Mouse (Mus musculus): ENCODE data around the gene Plekhh3. TPM values are rescaled to one million over a fixed set of nuclear protein-coding genes. Genes with fewer than 3 reads are reported as not detected.

Gene Plekhh3
- polyA plus RNA-seq, 1 experiment from 2014 or later, result 1.1 TPM

GRCm38 (mm10) chr11:101185441-101185840 is 14.3 kb upstream of the Plekhh3 start:
- H3K9me3 ChIP-seq (replicated peaks), result no peaks in the 10 kb centered on the region
- WGBS (ENCODE audit: insufficient replicate concordance), result 74% methylated on average over 4 of the region's 4 CpGs
- H3K4me3 ChIP-seq (replicated peaks), result no peak overlapping the region
- H3K4me2 ChIP-seq, result no peak overlapping the region
- no peak for ATAC-seq (ENCODE audit: low read depth)
- H3K27me3 ChIP-seq, result peaks cover 39% of the 10 kb centered on the region
- no peak overlapping the region for H3K9ac ChIP-seq
- no peak for DNase-seq
- H3K4me1 ChIP-seq (replicated peaks), result peaks cover 26% of the 10 kb centered on the region
- no peaks in the 10 kb centered on the region for H3K36me3 ChIP-seq
- H3K27ac ChIP-seq, result no peak overlapping the region

- WGBS (ENCODE audit: insufficient replicate concordance), result 82% methylated on average over 12 of the region's 12 CpGs
- ATAC-seq (ENCODE audit: low read depth), result no peak
- H3K4me3 ChIP-seq (replicated peaks), result no peak overlapping the region
Observed at GRCm38 (mm10) chr11:101184984-101185383, 13.8 kb upstream of the Plekhh3 start.

GRCm38 (mm10) chr11:101182771-101183517 is 11.8 kb upstream of the Plekhh3 start:
- DNase-seq, result no peak
- Histone ChIP-seq H3K4me2 (no peak overlapping the region), H3K9ac (no peak overlapping the region), H3K4me3 (replicated peaks) (no peak overlapping the region), H3K4me1 (replicated peaks) (peaks cover 4% of the 10 kb centered on the region; the same call in 1 of the 2 replicates), H3K27me3 (peaks cover 63% of the 10 kb centered on the region), H3K27ac (no peak overlapping the region), H3K36me3 (no peaks in the 10 kb centered on the region), H3K9me3 (replicated peaks) (no peaks in the 10 kb centered on the region)
- WGBS (ENCODE audit: insufficient replicate concordance), result 71% methylated on average over 14 of the region's 14 CpGs
- ATAC-seq (ENCODE audit: low read depth), result no peak

More at GRCm38 (mm10) chr11:101184984-101185383, 13.8 kb upstream of the Plekhh3 start:
- H3K27me3 ChIP-seq, result peaks cover 44% of the 10 kb centered on the region
- no peak for DNase-seq
- H3K36me3 ChIP-seq, result no peaks in the 10 kb centered on the region
- H3K9me3 ChIP-seq (replicated peaks), result no peaks in the 10 kb centered on the region
- no peak overlapping the region for H3K9ac ChIP-seq
- no peak overlapping the region for H3K27ac ChIP-seq
- peaks cover 22% of the 10 kb centered on the region for H3K4me1 ChIP-seq (replicated peaks)
- no peak overlapping the region for H3K4me2 ChIP-seq

GRCm38 (mm10) chr11:101181961-101182360 is 10.8 kb upstream of the Plekhh3 start:
- Histone ChIP-seq H3K4me1 (replicated peaks) (peaks cover 6% of the 10 kb centered on the region; the same call in 1 of the 2 replicates), H3K27me3 (peaks cover 73% of the 10 kb centered on the region), H3K27ac (no peak overlapping the region), H3K9me3 (replicated peaks) (no peaks in the 10 kb centered on the region), H3K4me2 (no peak overlapping the region), H3K4me3 (replicated peaks) (no peak overlapping the region), H3K9ac (no peak overlapping the region), H3K36me3 (no peaks in the 10 kb centered on the region)
- DNase-seq (no peak), ATAC-seq (ENCODE audit: low read depth) (no peak)
- 82% methylated on average over 11 of the region's 11 CpGs for WGBS (ENCODE audit: insufficient replicate concordance)

- ATAC-seq (ENCODE audit: low read depth) (no peak), DNase-seq (no peak)
- Histone ChIP-seq H3K9me3 (replicated peaks) (no peaks in the 10 kb centered on the region), H3K4me1 (replicated peaks) (peaks cover 4% of the 10 kb centered on the region; the same call in 1 of the 2 replicates), H3K4me3 (replicated peaks) (no peak overlapping the region), H3K27me3 (peaks cover 82% of the 10 kb centered on the region), H3K4me2 (no peak overlapping the region), H3K27ac (no peak overlapping the region), H3K9ac (no peak overlapping the region), H3K36me3 (no peaks in the 10 kb centered on the region)
- WGBS (ENCODE audit: insufficient replicate concordance), result 29% methylated on average over 10 of the region's 10 CpGs
Observed at GRCm38 (mm10) chr11:101180846-101181740, 9.9 kb upstream of the Plekhh3 start.

- no peaks in the 10 kb centered on the region for H3K9me3 ChIP-seq (replicated peaks)
- DNase-seq (no peak), ATAC-seq (ENCODE audit: low read depth) (no peak)
- H3K36me3 ChIP-seq, result no peaks in the 10 kb centered on the region
- no peak overlapping the region for H3K27ac ChIP-seq
- H3K4me2 ChIP-seq, result no peak overlapping the region
- peaks cover 90% of the 10 kb centered on the region for H3K27me3 ChIP-seq
- WGBS (ENCODE audit: insufficient replicate concordance), result 70% methylated on average over 17 of the region's 17 CpGs
- H3K9ac ChIP-seq, result no peak overlapping the region
- no peak overlapping the region for H3K4me3 ChIP-seq (replicated peaks)
- peaks cover 6% of the 10 kb centered on the region for H3K4me1 ChIP-seq (replicated peaks)
Observed at GRCm38 (mm10) chr11:101180261-101180660, 9.1 kb upstream of the Plekhh3 start.

- H3K27ac ChIP-seq, result no peak overlapping the region
- no peak overlapping the region for H3K9ac ChIP-seq
- 81% methylated on average over 15 of the region's 15 CpGs for WGBS (ENCODE audit: insufficient replicate concordance)
- H3K27me3 ChIP-seq, result peaks cover 94% of the 10 kb centered on the region
- no peak overlapping the region for H3K4me2 ChIP-seq
- no peak overlapping the region for H3K4me3 ChIP-seq (replicated peaks)
- H3K9me3 ChIP-seq (replicated peaks), result no peaks in the 10 kb centered on the region
- no peaks in the 10 kb centered on the region for H3K36me3 ChIP-seq
- ATAC-seq (ENCODE audit: low read depth) (no peak), DNase-seq (no peak)
- H3K4me1 ChIP-seq (replicated peaks), result peaks cover 15% of the 10 kb centered on the region
Observed at GRCm38 (mm10) chr11:101179306-101179705, 8.2 kb upstream of the Plekhh3 start.

- H3K4me3 ChIP-seq (replicated peaks), result no peak overlapping the region
- ATAC-seq (ENCODE audit: low read depth), result no peak
Observed at GRCm38 (mm10) chr11:101178061-101179058, 7.2 kb upstream of the Plekhh3 start.

GRCm38 (mm10) chr11:101176933-101177773 is 6.0 kb upstream of the Plekhh3 start:
- Histone ChIP-seq H3K27me3 (peaks cover 94% of the 10 kb centered on the region), H3K4me3 (replicated peaks) (no peak overlapping the region), H3K36me3 (no peaks in the 10 kb centered on the region), H3K4me1 (replicated peaks) (peaks cover 35% of the 10 kb centered on the region), H3K9me3 (replicated peaks) (no peaks in the 10 kb centered on the region), H3K27ac (no peak overlapping the region), H3K4me2 (no peak overlapping the region), H3K9ac (no peak overlapping the region)
- WGBS (ENCODE audit: insufficient replicate concordance), result 28% methylated on average over 22 of the region's 22 CpGs
- DNase-seq (peak; percentile 35), ATAC-seq (ENCODE audit: low read depth) (no peak)

More at GRCm38 (mm10) chr11:101178061-101179058, 7.2 kb upstream of the Plekhh3 start:
- no peak for DNase-seq
- WGBS (ENCODE audit: insufficient replicate concordance), result 58% methylated on average over 36 of the region's 36 CpGs
- Histone ChIP-seq H3K4me2 (0 out of 2 replicates have a peak overlapping the region, but pooled peaks have one; percentile 7), H3K4me1 (replicated peaks) (peaks cover 25% of the 10 kb centered on the region), H3K27ac (no peak overlapping the region), H3K27me3 (peaks cover 94% of the 10 kb centered on the region), H3K9me3 (replicated peaks) (no peaks in the 10 kb centered on the region), H3K9ac (no peak overlapping the region), H3K36me3 (no peaks in the 10 kb centered on the region)

- ATAC-seq (ENCODE audit: low read depth) (no peak), DNase-seq (no peak)
- Histone ChIP-seq H3K4me1 (replicated peaks) (peaks cover 42% of the 10 kb centered on the region), H3K36me3 (no peaks in the 10 kb centered on the region), H3K27me3 (peaks cover 95% of the 10 kb centered on the region), H3K9me3 (replicated peaks) (no peaks in the 10 kb centered on the region), H3K9ac (no peak overlapping the region), H3K4me3 (replicated peaks) (0 out of 2 replicates have a peak overlapping the region, but pooled peaks have one; percentile 8), H3K27ac (no peak overlapping the region), H3K4me2 (peak overlapping the region; percentile 29)
- WGBS (ENCODE audit: insufficient replicate concordance), result 5% methylated on average over 25 of the region's 25 CpGs
Observed at GRCm38 (mm10) chr11:101176117-101176691, 5.1 kb upstream of the Plekhh3 start.

All from liver, embryonic 13.5 days (tissue).